ENCODE assay signal across 8 mouse cellular contexts in the genomic region with DNA sequence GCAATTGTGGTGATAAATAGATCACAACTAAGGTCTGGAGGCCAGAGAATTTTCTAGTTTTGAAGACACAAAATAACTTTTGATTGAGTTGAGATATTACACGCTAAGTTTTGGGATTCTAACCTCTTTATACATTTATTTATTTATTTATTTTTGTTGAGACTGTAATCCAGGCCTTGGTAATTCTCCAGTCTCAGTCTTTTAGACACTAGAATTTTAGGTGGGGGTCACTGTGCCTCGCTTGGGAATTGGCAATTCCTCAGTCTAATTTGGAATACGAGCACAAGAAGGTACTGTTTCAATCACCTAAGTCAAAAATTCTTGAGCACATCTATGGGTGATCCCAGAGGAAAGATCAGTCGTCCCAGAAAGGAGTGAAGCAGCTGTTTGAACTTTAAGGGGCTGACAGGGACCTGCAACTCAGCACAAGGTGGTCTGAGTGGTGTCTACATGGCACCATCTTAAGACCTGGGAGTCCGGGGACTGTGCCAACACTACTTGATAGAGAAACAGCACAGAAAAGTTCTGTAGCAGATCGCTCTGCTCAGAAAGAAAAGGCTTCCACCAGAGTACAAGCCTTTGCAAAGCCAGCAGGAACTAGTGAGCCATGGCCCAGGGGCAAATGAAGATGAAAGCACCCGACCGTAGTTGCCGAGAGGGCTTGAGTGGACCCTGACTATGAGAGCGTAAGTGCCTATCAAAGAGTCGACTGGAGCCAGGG. TPM values are rescaled to one million over a fixed set of nuclear protein-coding genes. Genes with fewer than 3 reads are reported as not detected.
DNase-seq lines count a peak whose midpoint lies in the region; ATAC-seq and TF ChIP-seq lines count a peak whose summit lies in the region.

No protein-coding gene starts in this region.

- no peak for TF ChIP-seq CTCF in bone marrow macrophage, adult 2 months (IDR thresholded peaks at IDR 0.05; ENCODE audit: low read depth, low read length)
- no peak for TF ChIP-seq CTCF in liver, postnatal 0 days (IDR thresholded peaks at IDR 0.05; ENCODE audit: low read depth)
- no peak for TF ChIP-seq CTCF in small intestine, adult 2 months (IDR thresholded peaks at IDR 0.05; ENCODE audit: extremely low read depth, insufficient read length, insufficient replicate concordance, low read depth, low read length)

- peaks cover 22% of the 10 kb centered on the region for H3K36me3 ChIP-seq in erythroblast, embryonic 14.5 days (ENCODE audit: control insufficient read depth)
- H3K36me3 ChIP-seq in hindbrain, embryonic 15.5 days: peaks cover 21% of the 10 kb centered on the region
- peaks cover 3% of the 10 kb centered on the region for H3K36me3 ChIP-seq in liver, postnatal 0 days (replicated peaks; ENCODE audit: insufficient read depth, low read length)
- 0 out of 2 replicates have a peak, but pooled peaks cover 2% of the 10 kb centered on the region for H3K36me3 ChIP-seq in small intestine, adult 2 months (ENCODE audit: control insufficient read depth, insufficient read depth, low read length)

- peaks cover 4% of the 10 kb centered on the region for H3K4me1 ChIP-seq in bone marrow macrophage, adult 2 months (ENCODE audit: control insufficient read depth, insufficient read depth, low read length)
- peaks cover 23% of the 10 kb centered on the region for H3K4me1 ChIP-seq in erythroblast, embryonic 14.5 days (ENCODE audit: control insufficient read depth)
- peaks cover 15% of the 10 kb centered on the region for H3K4me1 ChIP-seq in hindbrain, embryonic 15.5 days (replicated peaks)
- peaks cover 12% of the 10 kb centered on the region for H3K4me1 ChIP-seq in liver, postnatal 0 days (ENCODE audit: insufficient read depth)
- peaks cover 3% of the 10 kb centered on the region; the same call in 1 of the 2 replicates for H3K4me1 ChIP-seq in small intestine, adult 2 months (ENCODE audit: control insufficient read depth, insufficient read depth, insufficient read length, low read length)

- no peaks in the 10 kb centered on the region for H3K9me3 ChIP-seq in erythroblast, embryonic 14.5 days (ENCODE audit: control insufficient read depth, low read length)
- H3K9me3 ChIP-seq in hindbrain, embryonic 15.5 days: no peaks in the 10 kb centered on the region
- H3K9me3 ChIP-seq in liver, postnatal 0 days (ENCODE audit: low read length): no peaks in the 10 kb centered on the region

- peak; percentile 36; the same call in 1 of the 2 replicates for ATAC-seq in hindbrain, embryonic 15.5 days (ENCODE audit: low FRiP score, low read depth)
- peak; percentile 68 for ATAC-seq in liver, postnatal 0 days

- H3K9ac ChIP-seq in hindbrain, embryonic 15.5 days: peak overlapping the region; percentile 75
- peak overlapping the region; percentile 81 for H3K9ac ChIP-seq in liver, postnatal 0 days (replicated peaks)

- H3K27me3 ChIP-seq in erythroblast, embryonic 14.5 days (ENCODE audit: control insufficient read depth): no peaks in the 10 kb centered on the region
- no peaks in the 10 kb centered on the region for H3K27me3 ChIP-seq in hindbrain, embryonic 15.5 days
- H3K27me3 ChIP-seq in liver, postnatal 0 days (ENCODE audit: insufficient read depth, low read length): no peaks in the 10 kb centered on the region
- 0 out of 2 replicates have a peak, but pooled peaks cover 3% of the 10 kb centered on the region for H3K27me3 ChIP-seq in small intestine, adult 2 months (ENCODE audit: control insufficient read depth, insufficient read depth, low read length)

- no peak for TF ChIP-seq EP300 in liver, postnatal 0 days (IDR thresholded peaks at IDR 0.05; ENCODE audit: low read depth)

- peak overlapping the region; percentile 96 for H3K4me2 ChIP-seq in hindbrain, embryonic 15.5 days
- peak overlapping the region; percentile 90 for H3K4me2 ChIP-seq in liver, postnatal 0 days (ENCODE audit: low read depth, low read length)

- DNase-seq in kidney, adult 9 months: peak; percentile 25
- no peak for DNase-seq in kidney, adult 11 months
- peak; percentile 23 for DNase-seq in liver, postnatal 0 days
- DNase-seq in left cerebral cortex, postnatal 4 days: no peak

- H3K27ac ChIP-seq in bone marrow macrophage, adult 2 months (ENCODE audit: insufficient read depth, low read depth, low read length): peak overlapping the region; percentile 54
- peak overlapping the region; percentile 71 for H3K27ac ChIP-seq in hindbrain, embryonic 15.5 days (replicated peaks)
- H3K27ac ChIP-seq in liver, postnatal 0 days (ENCODE audit: low read depth): peak overlapping the region; percentile 59
- no peak overlapping the region for H3K27ac ChIP-seq in small intestine, adult 2 months (ENCODE audit: insufficient read depth, low read depth, low read length)

- peak overlapping the region; percentile 74 for H3K4me3 ChIP-seq in bone marrow macrophage, adult 2 months (ENCODE audit: insufficient read depth, low read length)
- H3K4me3 ChIP-seq in erythroblast, embryonic 14.5 days (replicated peaks): peak overlapping the region; percentile 98
- H3K4me3 ChIP-seq in hindbrain, embryonic 15.5 days: peak overlapping the region; percentile 77
- H3K4me3 ChIP-seq in liver, postnatal 0 days (ENCODE audit: low read depth, low read length): peak overlapping the region; percentile 92
- peak overlapping the region; percentile 79 for H3K4me3 ChIP-seq in small intestine, adult 2 months (ENCODE audit: low read depth, low read length)

- TF ChIP-seq POLR2A in bone marrow macrophage, adult 2 months (IDR thresholded peaks at IDR 0.05; ENCODE audit: borderline replicate concordance, low read depth, low read length): no peak
- TF ChIP-seq POLR2A in small intestine, adult 2 months (IDR thresholded peaks at IDR 0.05; ENCODE audit: low read depth, low read length): no peak

- WGBS in hindbrain, embryonic 15.5 days: 36% methylated on average over 11 of the region's 11 CpGs
- WGBS in liver, postnatal 0 days (ENCODE audit: insufficient replicate concordance): 35% methylated on average over 11 of the region's 11 CpGs
- WGBS in small intestine, adult 2 months: 31% methylated on average over 11 of the region's 11 CpGs

- intact Hi-C loops in left cerebral cortex, postnatal 4 days (cut with DNase I): no loop called here

RNA-seq across cellular contexts. Expression of gene Nol10, which starts 0.8 kb away (rescaled TPM):
- polyA plus RNA-seq in bone marrow macrophage, adult 2 months (2012; ENCODE audit: insufficient read depth, insufficient read length, missing spikeins): 5.8 and 6.3 TPM in 2 replicates
- 0.21 and 0.70 TPM in 2 replicates for polyA plus RNA-seq in erythroblast, embryonic 14.5 days (2012)
- 19.6 and 21.0 TPM in 2 replicates for polyA plus RNA-seq in hindbrain, embryonic 15.5 days (2015; fragmentation: Nextera tagmentation; extraction: Ambion mirVana)
- 4.4 and 5.3 TPM in 2 replicates for polyA plus RNA-seq in liver, postnatal 0 days (2015; fragmentation: Nextera tagmentation; extraction: Ambion mirVana)
- 0.46 and 1.3 TPM in 2 replicates for polyA plus RNA-seq in small intestine, adult 2 months (2012; rRNA removed)
- 10 to 100 TPM; 21.1 to 21.5 TPM for total RNA-seq in left cerebral cortex, postnatal 4 days (2021)

RNA-seq across cellular contexts. Expression of gene Atp6v1c2, which starts 18.3 kb away (rescaled TPM):
- not detected in 2 replicates for polyA plus RNA-seq in bone marrow macrophage, adult 2 months (2012; ENCODE audit: insufficient read depth, insufficient read length, missing spikeins)
- polyA plus RNA-seq in erythroblast, embryonic 14.5 days (2012): not detected in 2 replicates
- polyA plus RNA-seq in hindbrain, embryonic 15.5 days (2015; fragmentation: Nextera tagmentation; extraction: Ambion mirVana): 0.48 and 0.90 TPM in 2 replicates
- 0.18 TPM in 2 replicates for polyA plus RNA-seq in liver, postnatal 0 days (2015; fragmentation: Nextera tagmentation; extraction: Ambion mirVana)
- not detected in 2 replicates for polyA plus RNA-seq in small intestine, adult 2 months (2012; rRNA removed)
- 1 to 10 TPM; 1.6 to 2.5 TPM for total RNA-seq in left cerebral cortex, postnatal 4 days (2021)

Comparison
In these comparisons a context has a peak if more than half of its experiments do, and no peak if none do; other contexts are left out.
1. DNase-seq: peak in kidney, adult 9 months (single experiment) and liver, postnatal 0 days (single experiment); none in kidney, adult 11 months (single experiment) and left cerebral cortex, postnatal 4 days (single experiment).
2. Peak in every context shown above with its lines, with median percentiles within 50 percentile points of each other: H3K4me3 ChIP-seq.